Mouse (Mus musculus): Measurements from ENCODE around the gene Spryd3. TPM values are rescaled to one million over a fixed set of nuclear protein-coding genes. Genes with fewer than 3 reads are reported as not detected.
A peak's percentile ranks its signal among the peaks of the same experiment; 100 is the strongest.

Spryd3 gene
- polyA plus RNA-seq, 1 experiment from 2014 or later, result 12.1 TPM

DNA sequence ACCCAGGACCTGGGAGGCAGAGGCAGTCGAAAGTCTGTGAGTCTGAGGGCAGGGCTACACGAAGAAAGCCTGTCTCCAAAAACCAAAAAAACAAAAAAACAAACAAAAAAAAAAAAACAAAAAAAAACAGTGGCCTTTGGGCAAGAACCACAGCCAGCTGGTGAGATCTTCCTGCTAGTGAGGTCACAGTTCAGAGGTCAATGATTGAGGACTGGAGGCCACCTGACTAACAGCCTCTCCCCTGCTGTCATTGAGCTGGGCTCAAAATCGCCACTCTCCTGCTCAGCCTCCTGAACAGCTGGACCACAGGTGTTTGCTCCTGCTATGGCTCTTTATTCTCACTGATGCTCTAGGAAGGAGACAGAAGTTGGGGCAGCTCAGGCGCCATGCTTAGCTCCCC, 16.6 kb upstream of the Spryd3 start:
- H3K27ac ChIP-seq (ENCODE audit: low read depth, low read length), result no peak overlapping the region
- H3K4me1 ChIP-seq (replicated peaks; ENCODE audit: control insufficient read depth, insufficient read depth, low read length), result 0 out of 2 replicates have a peak, but pooled peaks cover 2% of the 10 kb centered on the region
- 37% methylated on average over 4 of the region's 4 CpGs for WGBS
- no peak overlapping the region for H3K9ac ChIP-seq (ENCODE audit: low read length)
- no peaks in the 10 kb centered on the region for H3K27me3 ChIP-seq (ENCODE audit: control insufficient read depth, insufficient read depth, low read length)
- no peak for ATAC-seq (replicated peaks; ENCODE audit: low FRiP score)
- no peaks in the 10 kb centered on the region for H3K9me3 ChIP-seq (ENCODE audit: control insufficient read depth, low read length)
- peak; percentile 39 for DNase-seq (ENCODE audit: low spot score)
- H3K36me3 ChIP-seq (ENCODE audit: control insufficient read depth, insufficient read depth, low read length), result no peaks in the 10 kb centered on the region
- no peak overlapping the region for H3K4me3 ChIP-seq (ENCODE audit: low read depth, low read length)
- H3K4me2 ChIP-seq (ENCODE audit: low read depth, low read length, severe bottlenecking), result no peak overlapping the region

DNA sequence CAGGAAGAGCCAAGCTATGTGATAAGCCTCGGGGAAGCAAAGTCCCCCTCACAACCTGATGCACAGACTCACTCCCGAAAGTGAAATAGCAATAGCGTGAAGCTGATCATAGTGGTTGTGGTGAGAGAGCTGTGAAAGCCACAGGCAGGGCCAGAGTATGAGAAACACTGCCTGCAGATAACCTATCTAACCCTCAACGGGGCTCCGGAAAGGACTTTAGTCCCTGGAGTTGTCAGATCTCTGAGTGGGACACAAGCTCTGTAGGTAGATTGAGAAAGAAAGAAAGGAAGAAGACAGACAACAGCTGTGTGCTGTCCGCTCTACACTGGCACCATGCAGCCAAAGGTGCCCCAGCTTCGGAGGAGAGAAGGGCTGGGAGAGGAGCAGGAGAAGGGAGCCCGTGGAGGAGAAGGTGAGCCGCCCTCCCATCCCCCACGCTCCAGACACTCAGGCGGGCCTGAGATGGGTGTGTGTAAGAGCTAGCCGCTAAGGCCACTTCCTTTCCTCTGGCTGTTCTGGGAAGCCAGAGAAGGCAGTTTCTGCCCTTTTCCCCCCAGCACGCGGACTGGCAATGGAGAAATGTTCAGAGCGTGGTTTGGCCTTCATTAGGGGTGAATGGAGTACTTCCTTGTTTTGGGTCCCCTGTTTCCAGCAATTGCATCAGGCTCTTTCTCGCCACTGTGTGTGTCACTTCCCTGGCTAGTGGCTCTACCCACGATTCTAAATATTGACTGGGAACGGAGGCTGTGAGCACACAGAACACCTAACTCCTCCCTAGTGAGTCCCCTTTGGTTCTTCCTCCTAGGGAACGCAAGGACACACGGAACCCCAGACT, 14.5 kb upstream of the Spryd3 start, which contains the start of gene Soat2:
Soat2 (plus strand) TSS at position 226 of the 835 bp plus-strand sequence.
- WGBS, result 56% methylated on average over 20 of the region's 20 CpGs
- H3K4me3 ChIP-seq (ENCODE audit: low read depth, low read length), result no peak within 1 kb of the TSS
- no peak for DNase-seq (ENCODE audit: low spot score)

DNA sequence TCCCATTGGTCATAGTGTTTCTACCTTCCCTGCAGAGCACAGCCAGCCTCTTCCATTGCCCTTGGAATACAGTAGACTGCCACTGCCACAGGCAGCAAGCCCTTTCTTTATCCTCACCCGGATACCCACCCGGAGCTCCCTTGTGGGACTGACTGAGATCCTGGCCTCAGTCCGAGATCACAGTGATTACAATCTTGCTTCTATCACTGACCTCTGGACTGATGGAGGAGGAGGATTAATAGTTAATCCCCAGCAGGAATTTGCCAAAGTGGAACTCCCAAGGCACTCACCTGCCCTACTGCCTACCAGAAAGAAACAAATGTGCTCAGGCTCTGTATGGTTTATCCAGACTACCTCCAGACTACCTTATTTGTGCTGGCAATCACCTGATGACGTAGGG, 13.5 kb upstream of the Spryd3 start:
- 69% methylated on average over 4 of the region's 4 CpGs for WGBS
- H3K9me3 ChIP-seq (ENCODE audit: control insufficient read depth, low read length), result no peaks in the 10 kb centered on the region

More for the DNA sequence above, 14.5 kb upstream of the Spryd3 start, which contains the start of gene Soat2:
- H3K4me2 ChIP-seq (ENCODE audit: low read depth, low read length, severe bottlenecking), result no peak within 1 kb of the TSS
- H3K9me3 ChIP-seq (ENCODE audit: control insufficient read depth, low read length), result no peaks in the 10 kb centered on the region
- no peaks in the 10 kb centered on the region for H3K4me1 ChIP-seq (replicated peaks; ENCODE audit: control insufficient read depth, insufficient read depth, low read length)
- H3K27ac ChIP-seq (ENCODE audit: low read depth, low read length), result no peak within 1 kb of the TSS
- H3K36me3 ChIP-seq (ENCODE audit: control insufficient read depth, insufficient read depth, low read length), result no peaks in the 10 kb centered on the region
- no peak within 1 kb of the TSS for H3K9ac ChIP-seq (ENCODE audit: low read length)
- ATAC-seq (replicated peaks; ENCODE audit: low FRiP score), result no peak
- peaks cover 4% of the 10 kb centered on the region; the same call in 1 of the 2 replicates for H3K27me3 ChIP-seq (ENCODE audit: control insufficient read depth, insufficient read depth, low read length)

DNA sequence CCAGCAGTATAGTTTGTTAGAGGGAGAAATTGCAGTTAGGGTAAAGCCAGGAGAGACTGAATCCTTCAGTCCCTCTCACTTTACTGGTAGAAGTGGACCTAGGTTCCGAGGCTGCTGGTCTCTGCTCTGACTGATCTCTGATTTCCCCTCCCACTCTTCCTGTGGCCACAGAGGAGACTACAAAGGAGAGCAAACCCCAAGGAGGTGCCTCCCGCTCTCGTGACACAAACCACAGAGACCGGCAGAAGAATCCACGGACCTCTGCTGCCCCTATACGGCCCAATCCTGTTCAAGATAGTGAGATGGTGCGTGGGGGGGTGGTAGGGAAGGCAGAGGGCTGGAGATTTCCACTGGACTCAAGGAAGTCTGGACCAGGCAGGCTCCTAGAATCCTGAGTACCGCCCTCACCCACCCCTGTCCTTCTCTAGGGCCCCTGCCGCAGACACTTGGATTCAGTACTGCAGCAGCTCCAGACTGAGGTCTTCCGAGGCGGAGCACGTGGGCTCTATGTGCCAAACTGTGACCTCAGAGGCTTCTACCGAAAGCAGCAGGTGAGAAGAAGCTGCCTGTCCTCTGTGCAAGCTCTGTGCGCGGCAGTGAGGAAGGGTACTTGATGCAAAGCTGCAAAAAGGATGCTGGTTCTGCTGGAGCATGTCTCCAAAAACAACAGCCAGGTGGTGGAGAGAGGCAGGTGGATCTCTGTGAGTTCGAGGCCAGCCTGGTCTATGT, 11.8 kb upstream of the Spryd3 start:
- no peak overlapping the region for H3K4me2 ChIP-seq (ENCODE audit: low read depth, low read length, severe bottlenecking)
- no peak overlapping the region for H3K9ac ChIP-seq (ENCODE audit: low read length)
- H3K36me3 ChIP-seq (ENCODE audit: control insufficient read depth, insufficient read depth, low read length), result no peaks in the 10 kb centered on the region
- peaks cover 23% of the 10 kb centered on the region for H3K27me3 ChIP-seq (ENCODE audit: control insufficient read depth, insufficient read depth, low read length)
- H3K4me3 ChIP-seq (ENCODE audit: low read depth, low read length), result no peak overlapping the region
- ATAC-seq (replicated peaks; ENCODE audit: low FRiP score) (no peak), DNase-seq (ENCODE audit: low spot score) (no peak)
- 76% methylated on average over 16 of the region's 16 CpGs for WGBS
- H3K9me3 ChIP-seq (ENCODE audit: control insufficient read depth, low read length), result no peaks in the 10 kb centered on the region
- no peak overlapping the region for H3K27ac ChIP-seq (ENCODE audit: low read depth, low read length)
- no peaks in the 10 kb centered on the region; the same call in 1 of the 2 replicates for H3K4me1 ChIP-seq (replicated peaks; ENCODE audit: control insufficient read depth, insufficient read depth, low read length)

More for the DNA sequence above, 13.5 kb upstream of the Spryd3 start:
- Histone ChIP-seq H3K9ac (ENCODE audit: low read length) (no peak overlapping the region), H3K36me3 (ENCODE audit: control insufficient read depth, insufficient read depth, low read length) (no peaks in the 10 kb centered on the region), H3K4me1 (replicated peaks; ENCODE audit: control insufficient read depth, insufficient read depth, low read length) (no peaks in the 10 kb centered on the region; the same call in 1 of the 2 replicates), H3K27me3 (ENCODE audit: control insufficient read depth, insufficient read depth, low read length) (peaks cover 13% of the 10 kb centered on the region; the same call in 1 of the 2 replicates), H3K4me2 (ENCODE audit: low read depth, low read length, severe bottlenecking) (no peak overlapping the region), H3K27ac (ENCODE audit: low read depth, low read length) (no peak overlapping the region), H3K4me3 (ENCODE audit: low read depth, low read length) (no peak overlapping the region)
- no peak for ATAC-seq (replicated peaks; ENCODE audit: low FRiP score)
- no peak for DNase-seq (ENCODE audit: low spot score)

DNA sequence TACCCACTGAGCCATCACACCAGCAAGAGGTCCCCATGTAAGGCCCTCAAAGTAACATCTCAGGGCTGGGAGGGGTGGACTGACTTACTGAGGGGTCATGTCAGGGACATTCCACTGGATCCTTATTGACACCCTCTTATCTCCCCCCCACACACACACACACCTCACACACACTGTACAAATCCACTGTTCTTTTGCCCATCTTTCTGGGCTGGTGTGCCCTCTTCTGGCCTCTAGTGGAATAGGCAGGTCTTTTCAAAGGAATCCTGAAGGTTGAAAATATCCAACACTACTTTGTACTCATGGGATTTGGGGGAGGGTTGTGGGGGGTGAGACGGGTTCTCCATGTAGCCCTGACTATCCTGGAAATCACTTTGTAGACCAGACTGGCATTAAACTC, 10.8 kb upstream of the Spryd3 start:
- no peaks in the 10 kb centered on the region; the same call in 1 of the 2 replicates for H3K4me1 ChIP-seq (replicated peaks; ENCODE audit: control insufficient read depth, insufficient read depth, low read length)
- H3K27me3 ChIP-seq (ENCODE audit: control insufficient read depth, insufficient read depth, low read length), result peaks cover 23% of the 10 kb centered on the region
- H3K4me3 ChIP-seq (ENCODE audit: low read depth, low read length), result no peak overlapping the region
- H3K9ac ChIP-seq (ENCODE audit: low read length), result no peak overlapping the region
- DNase-seq (ENCODE audit: low spot score) (no peak), ATAC-seq (replicated peaks; ENCODE audit: low FRiP score) (no peak)
- no peaks in the 10 kb centered on the region for H3K9me3 ChIP-seq (ENCODE audit: control insufficient read depth, low read length)
- H3K27ac ChIP-seq (ENCODE audit: low read depth, low read length), result no peak overlapping the region
- H3K4me2 ChIP-seq (ENCODE audit: low read depth, low read length, severe bottlenecking), result no peak overlapping the region
- 8% methylated on average over 1 of the region's 1 CpGs for WGBS
- H3K36me3 ChIP-seq (ENCODE audit: control insufficient read depth, insufficient read depth, low read length), result no peaks in the 10 kb centered on the region

DNA sequence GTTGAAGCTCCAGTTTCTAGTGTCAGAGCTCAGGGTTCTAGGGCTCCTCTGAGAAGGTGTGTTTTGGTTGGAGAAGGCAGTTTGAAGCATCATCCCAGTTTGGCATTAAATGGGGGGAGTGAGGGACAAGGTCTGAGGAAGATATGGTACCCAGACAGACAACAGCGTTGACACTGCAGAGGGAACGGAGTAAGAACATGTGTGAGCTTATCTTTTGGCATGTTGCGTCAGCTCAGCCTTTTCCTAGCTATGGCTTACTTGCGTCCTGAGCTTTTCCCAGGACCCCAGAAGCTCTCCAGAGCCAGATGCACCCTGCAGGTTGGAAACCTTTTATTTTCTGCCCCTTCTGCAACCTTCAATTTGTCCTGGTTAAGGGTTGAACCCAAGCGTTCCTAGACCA, 10.1 kb upstream of the Spryd3 start:
- H3K36me3 ChIP-seq (ENCODE audit: control insufficient read depth, insufficient read depth, low read length), result no peaks in the 10 kb centered on the region
- ATAC-seq (replicated peaks; ENCODE audit: low FRiP score) (no peak), DNase-seq (ENCODE audit: low spot score) (no peak)
- H3K27me3 ChIP-seq (ENCODE audit: control insufficient read depth, insufficient read depth, low read length), result peaks cover 23% of the 10 kb centered on the region
- H3K9me3 ChIP-seq (ENCODE audit: control insufficient read depth, low read length), result no peaks in the 10 kb centered on the region
- 88% methylated on average over 5 of the region's 5 CpGs for WGBS
- no peaks in the 10 kb centered on the region; the same call in 1 of the 2 replicates for H3K4me1 ChIP-seq (replicated peaks; ENCODE audit: control insufficient read depth, insufficient read depth, low read length)
- H3K4me3 ChIP-seq (ENCODE audit: low read depth, low read length), result no peak overlapping the region
- no peak overlapping the region for H3K9ac ChIP-seq (ENCODE audit: low read length)
- no peak overlapping the region for H3K4me2 ChIP-seq (ENCODE audit: low read depth, low read length, severe bottlenecking)
- H3K27ac ChIP-seq (ENCODE audit: low read depth, low read length), result no peak overlapping the region

DNA sequence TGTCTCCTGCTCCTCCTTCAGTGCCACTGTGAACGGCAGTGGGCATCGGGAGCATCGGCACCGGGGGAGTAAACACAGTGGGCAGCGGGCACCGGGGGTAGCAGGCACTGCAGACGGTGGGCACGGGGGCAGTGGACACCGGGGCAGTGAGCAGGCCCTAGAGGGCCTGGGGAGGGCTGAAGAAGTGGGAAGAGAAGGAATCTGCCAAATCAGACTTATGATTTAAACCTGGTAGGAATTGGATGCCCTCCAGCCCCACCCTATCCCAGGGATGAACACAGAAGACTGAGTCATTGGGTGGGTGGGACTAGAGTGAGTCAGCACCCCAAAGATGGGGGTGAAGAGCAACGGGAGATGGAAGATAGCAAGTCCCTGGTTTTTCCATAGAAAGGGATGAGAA, 9.3 kb upstream of the Spryd3 start:
- Histone ChIP-seq H3K9me3 (ENCODE audit: control insufficient read depth, low read length) (no peaks in the 10 kb centered on the region), H3K4me2 (ENCODE audit: low read depth, low read length, severe bottlenecking) (no peak overlapping the region), H3K4me1 (replicated peaks; ENCODE audit: control insufficient read depth, insufficient read depth, low read length) (no peaks in the 10 kb centered on the region; the same call in 1 of the 2 replicates), H3K27ac (ENCODE audit: low read depth, low read length) (no peak overlapping the region), H3K27me3 (ENCODE audit: control insufficient read depth, insufficient read depth, low read length) (peaks cover 23% of the 10 kb centered on the region), H3K4me3 (ENCODE audit: low read depth, low read length) (no peak overlapping the region), H3K9ac (ENCODE audit: low read length) (no peak overlapping the region), H3K36me3 (ENCODE audit: control insufficient read depth, insufficient read depth, low read length) (no peaks in the 10 kb centered on the region)
- DNase-seq (ENCODE audit: low spot score) (no peak), ATAC-seq (replicated peaks; ENCODE audit: low FRiP score) (no peak)
- 92% methylated on average over 10 of the region's 10 CpGs for WGBS

DNA sequence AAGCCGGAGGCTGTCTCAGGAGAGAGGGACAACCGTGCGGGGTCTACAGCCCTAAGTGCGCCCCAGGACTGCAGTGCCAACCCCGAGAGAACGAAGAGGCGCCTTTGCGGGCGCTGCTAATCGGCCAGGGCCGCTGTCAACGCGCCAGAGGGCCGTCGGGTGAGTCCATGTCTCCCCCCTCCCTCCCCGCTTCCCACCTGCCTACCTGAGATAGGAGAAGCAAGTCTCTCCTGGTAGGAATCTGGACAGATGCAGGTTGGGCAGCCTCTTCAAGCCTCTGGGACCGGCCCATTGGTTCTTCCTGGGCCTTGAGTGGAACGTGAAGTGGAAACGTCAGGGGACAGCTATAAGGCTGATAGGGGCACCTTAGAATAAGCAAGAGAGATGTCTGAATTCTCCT, 8.7 kb upstream of the Spryd3 start:
- no peak for DNase-seq (ENCODE audit: low spot score)
- H3K9me3 ChIP-seq (ENCODE audit: control insufficient read depth, low read length), result no peaks in the 10 kb centered on the region
- no peaks in the 10 kb centered on the region for H3K36me3 ChIP-seq (ENCODE audit: control insufficient read depth, insufficient read depth, low read length)
- H3K27me3 ChIP-seq (ENCODE audit: control insufficient read depth, insufficient read depth, low read length), result peaks cover 23% of the 10 kb centered on the region
- H3K27ac ChIP-seq (ENCODE audit: low read depth, low read length), result no peak overlapping the region
- no peaks in the 10 kb centered on the region; the same call in 1 of the 2 replicates for H3K4me1 ChIP-seq (replicated peaks; ENCODE audit: control insufficient read depth, insufficient read depth, low read length)
- H3K4me3 ChIP-seq (ENCODE audit: low read depth, low read length), result no peak overlapping the region
- ATAC-seq (replicated peaks; ENCODE audit: low FRiP score), result no peak
- H3K4me2 ChIP-seq (ENCODE audit: low read depth, low read length, severe bottlenecking), result peak overlapping the region; percentile 3
- H3K9ac ChIP-seq (ENCODE audit: low read length), result peak overlapping the region; percentile 12; the same call in 1 of the 2 replicates
- 12% methylated on average over 19 of the region's 19 CpGs for WGBS
